ENCODE assay signal across 22 mouse cellular contexts in genomic region chr4:118088771-118089170, GRCm38 (mm10). TPM values are rescaled to one million over a fixed set of nuclear protein-coding genes. Genes with fewer than 3 reads are reported as not detected.
DNase-seq lines count a peak whose midpoint lies in the region; ATAC-seq lines count a peak whose summit lies in the region.
"Had no signal": no experiment of that assay in that cellular context is flagged by ENCODE, and none has a peak within 500 bp of the region (broad histone marks: within the 10 kb centered on the region; RNA-seq: fewer than 3 reads in every experiment).

No protein-coding gene starts in this region.

- no peaks in the 10 kb centered on the region for H3K27me3 ChIP-seq in liver, embryonic 12.5 days (replicated peaks)
- no peaks in the 10 kb centered on the region for H3K27me3 ChIP-seq in liver, embryonic 11.5 days (replicated peaks; ENCODE audit: control insufficient read depth, insufficient read depth, low read length)
- H3K27me3 ChIP-seq in intestine, embryonic 16.5 days (replicated peaks; ENCODE audit: control insufficient read depth, insufficient read depth, low read length), result no peaks in the 10 kb centered on the region
- H3K27me3 ChIP-seq: embryonic facial prominence, embryonic 13.5 days; embryonic facial prominence, embryonic 15.5 days; forebrain, embryonic 12.5 days had no signal

- peaks cover 10% of the 10 kb centered on the region for H3K4me1 ChIP-seq in liver, embryonic 12.5 days
- 0 out of 2 replicates have a peak, but pooled peaks cover 2% of the 10 kb centered on the region for H3K4me1 ChIP-seq in liver, embryonic 11.5 days (replicated peaks; ENCODE audit: control insufficient read depth, insufficient read depth, low read length)
- H3K4me1 ChIP-seq in intestine, embryonic 16.5 days (ENCODE audit: control insufficient read depth, insufficient read depth, low read length), result no peaks in the 10 kb centered on the region
- H3K4me1 ChIP-seq: embryonic facial prominence, embryonic 13.5 days; forebrain, embryonic 10.5 days had no signal

- H3K36me3 ChIP-seq in liver, embryonic 12.5 days, result no peaks in the 10 kb centered on the region
- no peaks in the 10 kb centered on the region for H3K36me3 ChIP-seq in liver, embryonic 11.5 days (ENCODE audit: control insufficient read depth, insufficient read depth, low read length)
- H3K36me3 ChIP-seq in intestine, embryonic 16.5 days (ENCODE audit: control insufficient read depth, insufficient read depth, low read length), result no peaks in the 10 kb centered on the region
- H3K36me3 ChIP-seq: embryonic facial prominence, embryonic 15.5 days; forebrain, embryonic 10.5 days; forebrain, embryonic 12.5 days had no signal

- H3K4me2 ChIP-seq in liver, embryonic 12.5 days, result no peak overlapping the region
- no peak overlapping the region for H3K4me2 ChIP-seq in liver, embryonic 11.5 days
- no peak overlapping the region for H3K4me2 ChIP-seq in intestine, embryonic 16.5 days (ENCODE audit: low read depth, low read length)
- H3K4me2 ChIP-seq: embryonic facial prominence, embryonic 13.5 days; embryonic facial prominence, embryonic 15.5 days; forebrain, embryonic 12.5 days had no signal

- DNase-seq in heart, adult 11 months, result peak; percentile 68
- no peak for DNase-seq in heart, postnatal 14 days
- no peak for DNase-seq in liver, embryonic 11.5 days (ENCODE audit: low spot score)
- DNase-seq in 416B (ENCODE audit: low read depth), result peak; percentile 77
- DNase-seq: adrenal gland, adult 2 months; adrenal gland, postnatal 10 days; adrenal gland, postnatal 25 days; cerebellum, adult 11-12 months; cerebellum, adult 2 months; cerebellum, adult 9-10 months; cerebellum, postnatal 10 days; cerebellum, postnatal 25 days; embryo, embryonic 11 days had no signal

- no peak overlapping the region for H3K9ac ChIP-seq in liver, embryonic 12.5 days
- no peak overlapping the region for H3K9ac ChIP-seq in liver, embryonic 11.5 days (ENCODE audit: low read depth, low read length)
- H3K9ac ChIP-seq in intestine, embryonic 16.5 days (ENCODE audit: low read depth, low read length), result no peak overlapping the region
- H3K9ac ChIP-seq: embryonic facial prominence, embryonic 13.5 days; embryonic facial prominence, embryonic 15.5 days; forebrain, embryonic 12.5 days had no signal

- 63% methylated on average over 2 of the region's 2 CpGs for WGBS in liver, embryonic 12.5 days (ENCODE audit: insufficient replicate concordance)
- 63% methylated on average over 2 of the region's 2 CpGs for WGBS in liver, embryonic 11.5 days
- WGBS in intestine, embryonic 16.5 days, result 78% methylated on average over 2 of the region's 2 CpGs

- H3K27ac ChIP-seq in liver, embryonic 12.5 days, result no peak overlapping the region
- no peak overlapping the region for H3K27ac ChIP-seq in liver, embryonic 11.5 days (ENCODE audit: low read depth, low read length)
- no peak overlapping the region for H3K27ac ChIP-seq in intestine, embryonic 16.5 days (ENCODE audit: low read length)
- H3K27ac ChIP-seq: embryonic facial prominence, embryonic 13.5 days; embryonic facial prominence, embryonic 15.5 days; forebrain, embryonic 10.5 days; forebrain, embryonic 12.5 days had no signal

- ATAC-seq in liver, embryonic 12.5 days, result peak; percentile 48; the same call in 1 of the 2 replicates
- ATAC-seq in liver, embryonic 11.5 days (replicated peaks; ENCODE audit: low FRiP score), result no peak
- 0 out of 2 replicates have a peak, but pooled peaks have one; percentile 37 for ATAC-seq in erythroid progenitor cell, adult 5-6 weeks (replicated peaks; ENCODE audit: low FRiP score, poor library complexity, severe bottlenecking)
- ATAC-seq in intestine, embryonic 16.5 days, result no peak
- ATAC-seq: forebrain, embryonic 14.5 days; forebrain, embryonic 16.5 days had no signal

- intact Hi-C loops in heart, postnatal 14 days (cut with DNase I), result loop anchor here (10.0 kb wide), 1 partner anchor 384 kb away; no protein-coding TSS in a partner anchor

- H3K9me3 ChIP-seq in liver, embryonic 12.5 days (replicated peaks), result no peaks in the 10 kb centered on the region
- H3K9me3 ChIP-seq in liver, embryonic 11.5 days (ENCODE audit: control insufficient read depth, low read length), result no peaks in the 10 kb centered on the region
- H3K9me3 ChIP-seq in intestine, embryonic 16.5 days (ENCODE audit: control insufficient read depth, low read length), result no peaks in the 10 kb centered on the region
- H3K9me3 ChIP-seq: embryonic facial prominence, embryonic 13.5 days; embryonic facial prominence, embryonic 15.5 days; forebrain, embryonic 10.5 days; forebrain, embryonic 12.5 days had no signal

- H3K4me3 ChIP-seq in liver, embryonic 12.5 days, result no peak overlapping the region
- H3K4me3 ChIP-seq in liver, embryonic 11.5 days (ENCODE audit: low read depth, low read length), result no peak overlapping the region
- no peak overlapping the region for H3K4me3 ChIP-seq in intestine, embryonic 16.5 days (ENCODE audit: low read length)
- H3K4me3 ChIP-seq: embryonic facial prominence, embryonic 13.5 days; embryonic facial prominence, embryonic 15.5 days; forebrain, embryonic 10.5 days; forebrain, embryonic 12.5 days had no signal

RNA-seq across cellular contexts. Expression of gene St3gal3, which starts 45.9 kb away (rescaled TPM):
- 10 to 100 TPM; 44.5 to 48.1 TPM for total RNA-seq in heart, postnatal 14 days (2021)
- polyA plus RNA-seq in liver, embryonic 12.5 days (2016; fragmentation: Nextera tagmentation; extraction: Ambion mirVana), result 2.0 and 2.9 TPM in 2 replicates
- 4.1 and 4.5 TPM in 2 replicates for polyA plus RNA-seq in liver, embryonic 11.5 days (2014; fragmentation: Nextera tagmentation; extraction: Ambion mirVana)
- 5.4 and 10.8 TPM in 2 replicates for total RNA-seq in erythroid progenitor cell, adult 5-6 weeks (2015; ENCODE audit: low replicate concordance)
- total RNA-seq in erythroid progenitor cell, adult 5-6 weeks (2017; ENCODE audit: low replicate concordance), result 7.3 and 9.5 TPM in 2 replicates
- polyA plus RNA-seq in intestine, embryonic 16.5 days (2015; fragmentation: Nextera tagmentation; extraction: Ambion mirVana), result 8.6 and 10.1 TPM in 2 replicates

Comparison
In these comparisons a context has a peak if more than half of its experiments do, and no peak if none do; other contexts are left out.
1. DNase-seq: peak in heart, adult 11 months (single experiment) and 416B (single experiment); none in heart, postnatal 14 days (0 of 2) and liver, embryonic 11.5 days (single experiment).
2. ATAC-seq: peak in liver, embryonic 12.5 days (single experiment) and erythroid progenitor cell, adult 5-6 weeks (single experiment); none in liver, embryonic 11.5 days (single experiment) and intestine, embryonic 16.5 days (single experiment).